Mouse (Mus musculus) left cerebral cortex, adult 8-10 months (tissue): ENCODE data around the gene Slc39a5. TPM values are rescaled to one million over a fixed set of nuclear protein-coding genes. Genes with fewer than 3 reads are reported as not detected.

ENCODE experiments used
- DNase-seq, 2 experiments: peaks; one replicate each; pipeline ENCODE4 v3.0.0; 2022; ENCODE audit warnings: low spot score in 2 of 2
- total RNA-seq, 4 experiments: library from RNA; stranded (reverse); gene quantifications; 2 replicates each; pipeline ENCODE4 v1.2.4; 2022

Slc39a5 gene
- total RNA-seq = under 1 TPM in 3 of 4 experiments, not detected in 1; 0.27 to 0.61 (median 0.59) TPM

DNA sequence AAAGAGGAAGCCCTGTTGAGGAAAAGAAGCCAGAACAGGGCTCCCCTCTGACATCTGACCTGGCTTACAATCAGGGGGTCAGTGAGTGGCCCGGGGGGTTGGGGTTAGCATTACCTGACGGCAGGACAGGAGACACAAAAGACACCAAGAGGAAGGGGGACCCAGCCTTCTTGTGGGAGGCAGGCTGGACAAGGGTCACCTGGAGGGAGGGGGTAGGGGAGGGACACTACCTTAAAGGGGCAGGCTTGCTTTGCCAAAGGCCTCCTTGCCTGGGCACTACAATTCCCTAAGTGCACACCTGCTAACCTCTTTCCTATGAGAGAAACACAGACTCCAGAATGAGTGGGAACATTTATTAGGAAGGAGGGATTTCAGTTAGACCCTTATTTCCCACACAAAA, at the start of gene Slc39a5:
Gene Slc39a5, minus strand, starts transcription at position 174 of the 400 bp plus-strand sequence.
- no peak for DNase-seq

- DNase-seq = no peak
Measured at GRCm38 (mm10) chr10:128445407-128445806, 44.4 kb upstream of the Slc39a5 start.

GRCm38 (mm10) chr10:128444354-128444753, 43.3 kb upstream of the Slc39a5 start:
- no peak for DNase-seq

GRCm38 (mm10) chr10:128442718-128443117, 41.7 kb upstream of the Slc39a5 start:
- no peak for DNase-seq

DNA sequence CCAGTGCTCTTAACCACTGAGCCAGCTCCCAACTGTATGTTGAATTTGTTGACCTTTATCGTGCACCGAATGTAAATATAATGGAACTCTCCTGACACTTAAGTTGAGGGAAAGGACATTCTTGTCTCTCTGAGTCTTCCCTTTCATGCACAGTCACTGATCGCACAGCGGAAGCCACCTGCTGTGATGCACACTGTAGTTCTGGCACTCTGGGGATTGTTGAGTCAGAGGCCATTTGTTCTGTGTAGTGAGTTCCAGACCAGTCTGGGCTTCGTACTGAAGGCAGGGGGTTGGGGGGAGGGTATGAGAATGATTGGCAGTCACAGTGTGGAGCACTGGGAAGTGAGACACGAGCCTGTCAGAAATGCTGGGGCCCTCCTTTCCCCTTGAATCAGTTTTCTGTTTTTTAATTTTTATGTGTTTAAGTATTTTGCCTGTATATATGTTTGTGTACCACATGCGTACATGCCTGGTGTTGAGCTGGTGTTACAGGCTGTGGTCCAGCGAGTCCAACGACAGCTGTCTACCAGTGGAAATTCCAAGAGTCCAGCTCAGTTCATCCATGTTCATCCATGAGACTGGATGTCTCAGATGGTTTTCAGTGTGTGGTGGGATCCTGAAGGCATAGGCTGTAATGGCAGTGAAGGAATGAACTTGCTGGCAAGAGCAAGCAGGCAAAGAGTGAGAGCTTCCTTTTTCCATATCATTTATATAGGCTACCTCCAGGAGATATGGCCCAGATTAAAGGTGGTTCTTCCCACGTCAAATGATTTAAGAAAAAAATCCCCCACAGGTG, 40.5 kb upstream of the Slc39a5 start:
- DNase-seq = no peak

GRCm38 (mm10) chr10:128440407-128440806, 39.4 kb upstream of the Slc39a5 start:
- DNase-seq = no peak

- DNase-seq = no peak
Measured at GRCm38 (mm10) chr10:128438675-128439279, 37.7 kb upstream of the Slc39a5 start.

- no peak for DNase-seq
Measured at GRCm38 (mm10) chr10:128436376-128436775, 35.3 kb upstream of the Slc39a5 start.

DNA sequence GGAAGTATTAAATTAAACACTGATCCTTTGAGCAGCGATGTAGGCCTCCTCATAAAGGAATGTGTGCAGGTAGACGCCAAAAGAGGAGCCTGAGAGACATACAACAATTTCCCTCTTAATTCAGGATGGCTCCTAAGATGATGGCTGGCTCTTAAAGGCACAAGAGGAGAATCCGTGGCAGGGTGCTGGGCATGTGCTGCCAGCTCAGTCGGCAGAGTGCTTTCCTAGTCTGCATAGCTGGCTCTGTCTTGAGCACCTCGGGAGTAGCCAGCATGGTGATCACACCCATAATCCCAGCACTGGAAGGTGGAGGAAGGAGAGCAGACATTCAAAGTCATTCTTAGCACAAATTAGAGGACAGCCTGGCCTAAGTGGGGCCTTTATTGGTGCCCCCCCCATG, 34.8 kb upstream of the Slc39a5 start:
- DNase-seq = no peak

- no peak for DNase-seq
Measured at GRCm38 (mm10) chr10:128435186-128435823, 34.3 kb upstream of the Slc39a5 start.

- no peak for DNase-seq
Measured at GRCm38 (mm10) chr10:128434681-128435080, 33.7 kb upstream of the Slc39a5 start.

- DNase-seq = no peak
Measured at GRCm38 (mm10) chr10:128433417-128433816, 32.4 kb upstream of the Slc39a5 start.

DNA sequence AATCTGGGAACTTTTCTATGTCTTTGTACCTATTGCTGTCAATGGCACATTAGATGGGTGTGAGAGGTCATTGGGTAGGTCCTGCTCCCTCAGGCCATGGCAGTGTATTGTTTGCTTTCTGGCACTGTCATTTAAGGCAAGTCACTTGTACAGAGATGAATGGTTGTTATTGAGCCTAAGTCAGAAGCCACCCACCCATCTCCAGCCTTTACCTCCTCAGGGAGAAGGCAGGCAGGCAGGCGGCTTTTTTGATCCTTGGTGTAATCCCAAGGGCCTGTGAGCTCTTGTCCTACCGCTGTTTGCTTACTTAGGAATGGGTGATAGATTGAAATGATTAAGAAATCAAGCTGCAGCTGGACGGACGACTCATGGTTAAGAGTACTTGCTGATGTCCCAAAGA, 28.4 kb upstream of the Slc39a5 start:
- DNase-seq = no peak

- no peak for DNase-seq
Measured at GRCm38 (mm10) chr10:128429052-128429451, 28.0 kb upstream of the Slc39a5 start.

- no peak for DNase-seq
Measured at GRCm38 (mm10) chr10:128425260-128425659, 24.2 kb upstream of the Slc39a5 start.

- DNase-seq = no peak
Measured at GRCm38 (mm10) chr10:128424604-128425003, 23.6 kb upstream of the Slc39a5 start.

DNA sequence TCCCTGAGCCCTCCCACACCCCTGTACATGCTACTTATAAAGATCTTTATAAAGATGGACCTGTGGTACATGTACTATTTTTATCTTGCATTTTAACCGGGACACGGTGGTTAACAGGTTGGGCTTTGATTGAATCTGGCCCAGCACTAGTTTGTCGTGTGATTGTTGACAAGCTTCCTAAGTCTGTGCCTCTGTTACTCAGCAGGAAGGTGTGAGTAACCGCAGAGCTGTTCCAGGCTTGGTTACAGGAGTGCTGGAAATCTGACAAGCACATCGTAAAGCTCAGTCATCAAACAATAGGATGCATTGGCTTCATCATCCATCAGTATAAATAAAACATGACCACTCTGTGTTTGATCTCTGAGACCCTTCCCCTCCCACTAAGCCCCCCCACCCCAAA, 21.4 kb upstream of the Slc39a5 start:
- no peak for DNase-seq

DNA sequence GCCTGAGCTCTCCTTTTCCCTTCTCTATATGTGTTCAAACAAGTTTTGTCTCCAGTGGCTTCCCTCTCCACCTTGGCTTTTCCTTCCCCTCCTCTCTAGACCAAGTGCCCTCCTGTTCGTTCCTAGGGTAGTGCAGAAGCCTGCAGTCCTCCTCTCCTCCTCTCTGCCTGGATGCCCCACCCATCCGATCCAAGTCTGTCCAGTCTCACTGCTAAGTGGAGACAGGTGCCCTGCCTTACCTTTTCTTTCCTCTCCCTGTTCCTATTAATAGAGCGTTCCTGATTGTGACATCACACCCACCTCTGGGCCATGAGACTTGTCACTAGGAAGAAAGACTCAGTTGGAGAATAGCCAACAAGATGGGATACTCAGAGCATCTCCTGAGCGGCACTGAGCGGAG, 13.8 kb upstream of the Slc39a5 start:
- DNase-seq = no peak

GRCm38 (mm10) chr10:128413076-128413475, 12.0 kb upstream of the Slc39a5 start:
- no peak for DNase-seq

DNA sequence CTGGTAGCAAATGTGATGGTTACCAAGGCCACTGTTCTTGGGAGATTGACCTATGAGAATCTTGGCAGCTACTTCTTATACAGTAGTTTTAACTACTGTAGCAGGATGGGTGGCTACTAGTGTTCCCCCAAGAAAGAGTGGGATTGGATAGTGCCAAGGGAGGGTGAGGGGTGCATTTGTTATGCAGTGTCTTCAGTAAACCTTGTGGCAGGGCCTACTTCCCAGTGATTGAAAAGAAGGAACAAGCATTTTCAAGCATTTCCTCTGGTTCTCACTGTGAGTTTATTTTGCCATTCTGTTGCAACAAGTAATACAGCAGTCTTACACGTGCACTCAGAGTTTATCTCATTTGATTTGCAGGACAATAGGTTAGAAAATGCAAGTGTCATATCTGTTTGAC, 11.5 kb upstream of the Slc39a5 start:
- DNase-seq = no peak

GRCm38 (mm10) chr10:128412055-128412381, 11.0 kb upstream of the Slc39a5 start:
- no peak for DNase-seq

GRCm38 (mm10) chr10:128411211-128412054, 10.4 kb upstream of the Slc39a5 start, which contains the start of the genes Nabp2 and Rnf41:
Gene Nabp2 (minus strand): TSS chr10:128411492.
Gene Rnf41 (plus strand): TSS chr10:128411657.
- DNase-seq = peak; percentile 92 to 95
